Mouse (Mus musculus) embryonic fibroblast, embryonic 13.5 days (primary cell): ENCODE results near the gene Tmcc1. TPM values are rescaled to one million over a fixed set of nuclear protein-coding genes. Genes with fewer than 3 reads are reported as not detected.
"Not testable (repeated sequence)": the region's sequence is repeated elsewhere in the genome, so short reads cannot be mapped to it uniquely, and the experiment has no call there.

Source experiments
- H3K27ac ChIP-seq: 2 replicates; pipeline ENCODE4 v1.5.1; 2012; ENCODE audit warnings: low read length, control low read depth, inconsistent platforms; ENCODE audit not compliant: insufficient read depth
- H3K4me1 ChIP-seq: 2 replicates; pipeline ENCODE4 v1.6.1; 2011; ENCODE audit warnings: low read length; ENCODE audit not compliant: control insufficient read depth, insufficient read depth
- H3K4me3 ChIP-seq: 2 replicates; pipeline ENCODE4 v1.5.1; 2011; ENCODE audit warnings: mild to moderate bottlenecking, control low read depth, low read length; ENCODE audit not compliant: insufficient read depth
- CTCF ChIP-seq: IDR thresholded peaks from 2 replicates; pipeline ENCODE4 v1.5.1; 2011; ENCODE audit warnings: mild to moderate bottlenecking, control low read depth, low read length, moderate library complexity, borderline replicate concordance; ENCODE audit not compliant: insufficient read depth
- POLR2A ChIP-seq: IDR thresholded peaks from 2 replicates; pipeline ENCODE4 v1.6.1; 2011; ENCODE audit warnings: low read depth, mild to moderate bottlenecking, control low read depth, low read length, moderate library complexity
- polyA plus RNA-seq: library from polyadenylated mRNA; stranded (reverse); fragments of >200 nt; gene quantifications from 2 replicates; pipeline ENCODE4 v1.2.4, GENCODE M21; 2011; ENCODE audit warnings: low read depth; ENCODE audit not compliant: missing spikeins, insufficient read length

Gene Tmcc1
- polyA plus RNA-seq, 1 experiment, result 22.7 TPM

DNA sequence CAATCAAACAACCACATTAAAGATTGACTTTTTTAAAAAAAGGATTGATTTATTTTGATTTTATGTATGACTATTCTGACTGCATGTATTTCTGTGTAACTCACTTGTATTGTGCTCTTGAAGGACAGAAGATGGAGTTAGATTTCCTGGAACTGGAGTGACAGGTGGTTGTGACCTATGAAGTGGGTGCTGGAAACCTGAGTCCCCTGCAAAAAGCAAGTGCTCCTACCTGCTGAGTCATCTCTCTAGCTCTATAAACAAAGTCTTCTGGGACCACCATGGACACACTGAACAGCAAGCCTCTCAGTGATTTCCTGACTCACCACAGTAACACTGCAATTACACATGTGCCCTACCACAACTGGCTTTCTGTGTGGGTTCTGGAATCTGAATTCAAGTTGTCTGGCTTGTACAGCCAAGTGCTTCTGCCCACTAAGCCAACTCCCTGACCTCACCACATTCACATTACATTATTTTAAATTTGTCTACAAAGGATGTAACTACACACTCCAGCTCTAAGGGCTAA, 65.3 kb downstream of the Tmcc1 start:
- Histone ChIP-seq H3K27ac (no peak overlapping the region), H3K4me3 (no peak overlapping the region), H3K4me1 (0 out of 2 replicates have a peak, but pooled peaks cover 3% of the 10 kb centered on the region)
- TF ChIP-seq CTCF (no peak), POLR2A (no peak)

DNA sequence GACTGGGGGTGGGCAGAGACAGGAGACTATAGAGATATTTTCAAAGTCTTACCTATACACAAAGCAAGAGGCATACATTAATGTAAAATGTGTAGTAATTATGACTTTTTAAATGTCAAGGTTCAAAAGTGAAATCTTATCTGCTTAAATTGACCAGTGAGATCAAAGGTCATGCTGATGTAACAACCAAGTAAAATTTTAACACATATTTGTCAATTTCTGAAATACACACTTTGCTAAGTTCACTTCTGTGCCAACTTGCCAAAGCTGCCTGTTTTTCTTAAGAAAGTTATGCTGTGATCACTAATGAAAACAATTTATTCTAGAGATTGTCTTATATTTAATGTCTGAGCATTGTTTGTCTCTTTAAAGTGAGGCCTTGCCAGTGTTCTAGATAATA, 66.7 kb downstream of the Tmcc1 start:
- Histone ChIP-seq H3K4me3 (no peak overlapping the region), H3K27ac (no peak overlapping the region), H3K4me1 (0 out of 2 replicates have a peak, but pooled peaks cover 3% of the 10 kb centered on the region)
- TF ChIP-seq POLR2A (no peak), CTCF (no peak)

DNA sequence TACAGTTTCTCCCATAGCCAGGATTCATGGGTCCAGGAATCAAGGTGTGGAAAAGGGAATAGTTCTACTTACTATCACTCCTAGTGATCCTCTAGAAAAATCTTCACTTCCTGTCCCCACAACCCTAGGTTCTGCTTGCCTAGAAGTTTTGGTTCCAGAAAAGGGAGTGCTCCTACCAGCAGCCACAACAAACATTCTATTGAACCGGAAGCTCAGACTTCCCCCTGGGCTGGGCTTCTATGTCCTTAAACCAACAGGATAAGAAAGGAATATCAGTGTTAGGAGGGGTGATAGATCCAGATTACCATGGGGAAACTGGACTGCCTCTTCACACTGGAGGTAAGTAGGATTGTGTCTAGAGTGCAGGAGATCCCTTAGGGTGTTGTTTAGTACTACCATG, 70.4 kb downstream of the Tmcc1 start:
- TF ChIP-seq CTCF (no peak), POLR2A (no peak)
- H3K4me1 ChIP-seq, result 0 out of 2 replicates have a peak, but pooled peaks cover under 1% of the 10 kb centered on the region
- no peak overlapping the region for H3K27ac ChIP-seq
- no peak overlapping the region for H3K4me3 ChIP-seq

DNA sequence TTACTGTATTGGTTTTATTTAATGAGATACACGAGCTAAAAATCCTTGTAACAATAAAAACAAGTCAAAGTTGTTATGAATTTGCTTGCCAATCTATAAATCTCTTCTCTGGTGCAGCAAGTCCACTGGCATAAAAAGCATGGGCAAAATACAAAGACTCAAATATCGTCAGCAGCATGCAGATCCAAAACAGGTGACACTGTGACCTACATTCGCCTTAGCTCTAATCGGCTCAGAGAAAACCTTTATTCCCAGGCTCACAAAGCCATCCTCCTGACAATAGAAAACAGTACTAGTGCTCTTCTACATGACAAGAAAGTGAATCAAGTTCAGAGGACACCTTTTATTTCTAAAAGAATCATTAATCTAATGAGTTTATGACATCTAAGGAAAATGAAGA, 73.6 kb downstream of the Tmcc1 start:
- TF ChIP-seq POLR2A, result no peak
- TF ChIP-seq CTCF, result no peak
- Histone ChIP-seq H3K4me1 (no peaks in the 10 kb centered on the region), H3K4me3 (no peak overlapping the region), H3K27ac (no peak overlapping the region)

DNA sequence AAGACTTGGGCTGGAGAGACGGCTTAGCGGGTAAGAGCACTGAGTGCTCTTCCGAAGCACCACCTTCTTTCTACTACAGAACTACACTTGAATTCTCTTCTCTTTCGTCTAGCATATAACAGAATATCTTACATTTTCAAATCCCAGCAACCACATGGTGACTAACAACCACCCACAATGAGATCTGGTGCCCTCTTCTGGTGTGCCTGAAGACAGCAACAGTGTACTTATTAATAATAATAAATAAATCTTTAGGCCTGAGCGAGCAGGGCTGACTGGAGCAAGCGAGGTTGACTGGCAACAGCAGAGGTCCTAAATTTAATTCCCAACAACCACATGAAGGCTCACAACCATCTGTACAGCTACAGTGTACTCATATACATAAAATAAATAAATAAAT, 76.7 kb downstream of the Tmcc1 start:
- not testable (repeated sequence) for H3K4me1 ChIP-seq, H3K27ac ChIP-seq, H3K4me3 ChIP-seq

DNA sequence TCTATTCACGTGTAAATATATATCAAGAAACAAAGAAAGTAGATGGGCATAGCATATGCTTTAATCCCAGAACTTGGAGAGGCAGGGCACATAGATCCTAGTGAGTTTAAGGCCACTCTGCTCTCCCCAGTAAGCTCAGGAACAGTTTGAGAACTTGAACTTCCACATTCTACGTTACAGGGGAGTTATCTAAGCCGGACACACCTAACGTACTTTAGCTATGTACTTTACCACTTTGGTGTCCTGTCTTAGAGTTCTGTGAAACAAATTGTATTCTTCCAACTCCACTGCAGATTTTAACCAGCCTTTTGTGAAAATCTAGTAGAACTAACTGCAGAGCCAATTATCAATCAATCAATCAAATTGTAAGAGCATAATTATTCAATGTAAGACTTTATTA, 82.7 kb downstream of the Tmcc1 start:
- H3K4me3 ChIP-seq, result no peak overlapping the region
- 0 out of 2 replicates have a peak, but pooled peaks cover 2% of the 10 kb centered on the region for H3K4me1 ChIP-seq
- no peak overlapping the region for H3K27ac ChIP-seq
- no peak for TF ChIP-seq POLR2A
- TF ChIP-seq CTCF, result no peak

DNA sequence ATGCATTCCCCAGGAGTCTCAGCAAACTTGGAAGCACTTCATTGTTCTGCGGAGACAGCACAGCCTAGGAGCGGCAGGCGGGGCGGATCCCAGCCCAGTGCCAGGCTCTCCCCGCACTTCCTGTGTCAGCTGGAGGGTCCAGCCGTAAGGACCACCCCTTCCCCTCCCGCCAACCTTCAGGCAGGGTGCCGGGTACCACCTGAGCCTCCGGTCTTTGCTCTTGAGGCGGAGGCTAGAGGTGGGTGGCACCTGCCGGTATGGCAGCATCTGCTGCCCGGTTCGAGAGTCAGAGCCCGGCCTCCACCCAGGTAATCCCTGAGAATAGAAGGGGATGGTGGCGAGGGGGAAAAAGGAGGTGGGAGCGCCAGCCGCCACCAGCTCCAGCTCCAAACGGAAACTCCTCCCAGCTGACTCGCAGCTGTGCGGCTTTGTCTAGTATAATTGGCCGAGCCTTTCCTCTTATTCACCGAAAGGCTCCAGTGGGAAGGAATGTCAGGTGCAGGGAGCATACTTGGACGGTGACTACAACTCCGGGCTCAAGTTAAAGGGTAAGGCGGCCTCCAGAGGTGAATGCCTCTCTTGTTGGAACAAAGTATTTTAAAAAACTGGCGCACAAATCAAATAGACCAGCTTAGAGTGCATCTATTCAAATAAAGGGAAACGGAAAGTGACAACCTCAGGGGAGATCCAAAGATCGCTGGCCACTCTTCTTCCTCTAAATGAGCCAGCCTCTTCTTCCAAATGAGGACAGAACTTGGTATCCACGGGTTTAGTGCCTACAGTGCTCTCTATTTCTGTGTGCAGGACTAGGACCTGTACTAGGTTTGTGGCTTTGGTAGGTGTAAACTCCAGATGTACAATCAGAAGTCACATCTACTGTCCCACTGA, 85.6 kb downstream of the Tmcc1 start:
- Histone ChIP-seq H3K4me3 (peak overlapping the region; percentile 49), H3K4me1 (0 out of 2 replicates have a peak, but pooled peaks cover 2% of the 10 kb centered on the region), H3K27ac (peak overlapping the region; percentile 47; the same call in 1 of the 2 replicates)
- 0 out of 2 replicates have a peak, but pooled peaks have one; percentile 26 for TF ChIP-seq POLR2A
- no peak for TF ChIP-seq CTCF

DNA sequence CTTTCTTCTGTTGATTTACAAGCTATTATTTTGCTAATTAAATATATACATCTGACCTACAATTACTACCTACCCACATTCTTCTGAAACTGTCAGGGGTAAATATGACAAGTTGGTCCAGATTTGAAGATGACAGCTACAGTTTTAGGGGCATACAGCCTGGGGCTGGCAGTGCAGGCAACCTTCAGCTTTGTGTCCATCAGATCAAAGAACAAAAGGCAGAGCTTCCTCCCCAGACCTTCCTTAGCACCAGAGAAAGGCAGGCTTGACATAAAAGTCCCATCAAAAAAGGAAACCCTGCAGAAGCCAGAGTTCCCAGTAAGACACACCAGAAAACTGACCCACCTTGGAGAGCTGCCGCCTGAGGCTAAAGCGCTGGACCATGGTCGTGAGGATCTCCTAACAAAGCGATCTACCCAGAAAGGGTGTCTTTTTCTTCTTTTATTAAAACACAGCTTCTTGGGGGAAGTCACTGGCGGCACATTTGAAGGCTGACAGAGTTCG, 86.3 kb downstream of the Tmcc1 start:
- peak overlapping the region; percentile 49 for H3K4me3 ChIP-seq
- H3K4me1 ChIP-seq, result 0 out of 2 replicates have a peak, but pooled peaks cover 2% of the 10 kb centered on the region
- TF ChIP-seq CTCF (no peak), POLR2A (no peak)
- H3K27ac ChIP-seq, result no peak overlapping the region

DNA sequence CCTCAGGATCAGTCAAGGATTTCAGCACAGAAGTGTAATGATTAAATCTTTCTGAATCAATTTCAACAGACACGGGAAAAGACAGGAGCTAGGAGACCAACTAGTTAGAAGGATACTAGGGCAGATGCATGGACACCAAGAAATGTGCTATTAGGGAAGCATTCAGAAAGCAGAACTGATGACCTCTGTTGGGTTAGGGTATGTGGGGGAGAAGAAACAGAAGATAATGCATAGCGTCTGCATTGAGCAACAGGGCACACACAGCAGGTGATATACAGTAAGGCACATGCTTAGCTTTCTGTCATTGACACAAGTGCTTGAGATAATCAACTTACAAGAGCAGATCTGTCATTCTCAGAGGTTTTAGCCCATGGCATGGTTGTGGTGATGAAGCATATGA, 95.7 kb downstream of the Tmcc1 start:
- TF ChIP-seq CTCF (no peak), POLR2A (no peak)
- Histone ChIP-seq H3K4me3 (no peak overlapping the region), H3K4me1 (no peaks in the 10 kb centered on the region), H3K27ac (no peak overlapping the region)

DNA sequence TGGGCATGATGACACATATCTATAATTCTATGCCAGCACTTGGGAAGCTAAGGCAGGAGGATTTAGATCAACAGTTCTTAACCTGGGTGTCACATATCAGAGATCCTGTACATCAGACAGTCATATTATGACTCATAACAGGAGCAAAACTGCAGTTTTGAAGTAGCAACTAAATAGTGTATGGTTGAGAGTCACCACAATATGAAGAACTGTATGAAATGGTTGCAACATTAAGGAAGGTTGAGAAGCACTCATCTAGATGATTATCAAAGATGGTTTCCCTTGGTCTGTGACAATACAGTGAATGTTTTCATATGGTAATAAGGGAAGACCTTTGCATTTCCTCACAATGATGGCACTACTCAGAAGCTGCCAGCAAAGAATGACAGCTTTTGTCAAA, 103.9 kb downstream of the Tmcc1 start:
- Histone ChIP-seq H3K4me3 (no peak overlapping the region), H3K4me1 (no peaks in the 10 kb centered on the region), H3K27ac (no peak overlapping the region)
- TF ChIP-seq POLR2A (no peak), CTCF (no peak)

DNA sequence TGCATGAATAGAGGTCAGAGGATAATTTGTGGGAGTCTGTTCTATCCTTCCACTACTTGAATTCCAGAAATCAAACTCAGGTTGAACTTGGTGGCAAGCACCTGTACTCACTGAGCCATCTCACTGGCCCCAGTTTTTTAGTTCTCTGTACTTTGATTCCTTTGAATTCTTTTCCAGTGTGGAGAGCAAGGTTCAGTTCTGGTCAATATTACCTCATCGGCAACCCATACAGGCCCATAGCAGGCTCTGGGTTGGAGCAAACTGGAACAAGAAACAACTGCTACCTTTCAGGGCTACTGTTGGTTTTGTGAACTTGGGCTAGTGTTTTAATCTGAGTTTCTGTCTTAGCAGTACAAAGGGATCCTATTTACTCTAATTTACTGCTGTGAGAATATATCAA, 107.2 kb downstream of the Tmcc1 start:
- H3K27ac ChIP-seq, result no peak overlapping the region
- H3K4me1 ChIP-seq, result no peaks in the 10 kb centered on the region
- TF ChIP-seq CTCF, result no peak
- no peak for TF ChIP-seq POLR2A
- H3K4me3 ChIP-seq, result no peak overlapping the region
